ENCODE assay signal across 35 mouse cellular contexts in the genomic region with DNA sequence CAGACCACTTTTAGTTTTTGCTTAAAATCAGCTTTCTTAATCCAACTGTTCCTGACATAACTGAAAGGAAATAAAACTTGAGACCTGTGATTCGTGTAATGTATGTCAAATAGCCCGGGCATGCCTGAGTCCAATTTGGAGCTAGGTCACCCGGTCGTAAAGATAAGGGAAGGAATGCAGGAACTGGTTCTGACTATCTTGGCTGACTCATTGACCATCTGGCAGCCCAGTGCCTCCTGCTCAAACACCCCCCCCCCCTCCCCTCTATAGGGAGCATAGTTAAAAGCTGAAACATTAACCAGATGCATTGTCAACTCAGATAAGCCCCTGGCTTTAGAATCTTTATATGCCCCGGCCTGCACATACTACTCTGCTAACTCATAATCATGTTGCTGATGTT. TPM values are rescaled to one million over a fixed set of nuclear protein-coding genes. Genes with fewer than 3 reads are reported as not detected.
DNase-seq lines count a peak whose midpoint lies in the region; ATAC-seq and TF ChIP-seq lines count a peak whose summit lies in the region.
"Not testable (repeated sequence)": the region's sequence is repeated elsewhere in the genome, so short reads cannot be mapped to it uniquely, and the experiment has no call there.
"Had no signal": no experiment of that assay in that cellular context is flagged by ENCODE, and none has a peak within 500 bp of the region (broad histone marks: within the 10 kb centered on the region; RNA-seq: fewer than 3 reads in every experiment).

No protein-coding gene starts in this region.

- H3K27ac ChIP-seq in heart, embryonic 12.5 days (ENCODE audit: poor library complexity, severe bottlenecking); heart, postnatal 0 days (ENCODE audit: low read depth); intestine, embryonic 16.5 days (ENCODE audit: low read length); liver, embryonic 12.5 days; stomach, embryonic 14.5 days (ENCODE audit: low read length): not testable (repeated sequence)

- H3K9me3 ChIP-seq in heart, embryonic 12.5 days (replicated peaks); heart, postnatal 0 days (replicated peaks; ENCODE audit: control insufficient read depth, low read length); intestine, embryonic 16.5 days (ENCODE audit: control insufficient read depth, low read length); liver, embryonic 12.5 days (replicated peaks); stomach, embryonic 14.5 days (ENCODE audit: control insufficient read depth, low read depth, low read length): not testable (repeated sequence)

- H3K4me2 ChIP-seq in heart, embryonic 12.5 days; heart, postnatal 0 days (ENCODE audit: low read depth, low read length); intestine, embryonic 16.5 days (ENCODE audit: low read depth, low read length); liver, embryonic 12.5 days; stomach, embryonic 14.5 days (replicated peaks; ENCODE audit: low read depth, low read length): not testable (repeated sequence)

- DNase-seq in 416B (ENCODE audit: low read depth) = peak; percentile 82
- peak; percentile 81 for DNase-seq in heart, adult 11 months
- DNase-seq in heart, postnatal 0 days (ENCODE audit: low spot score) = peak; percentile 14
- DNase-seq in urinary bladder, postnatal 14 days (ENCODE audit: low spot score) = peak; percentile 43

- not testable (repeated sequence) for TF ChIP-seq CTCF in heart, postnatal 0 days (IDR thresholded peaks at IDR 0.05; ENCODE audit: low read depth)

- not testable (repeated sequence) for TF ChIP-seq EP300 in heart, postnatal 0 days (IDR thresholded peaks at IDR 0.05; ENCODE audit: low read depth)

- peak; percentile 88 for ATAC-seq in heart, embryonic 12.5 days (ENCODE audit: insufficient number of reproducible peaks, low FRiP score)
- peak; percentile 78 for ATAC-seq in heart, postnatal 0 days (ENCODE audit: insufficient read depth, low read depth)
- ATAC-seq in intestine, embryonic 16.5 days = peak; percentile 98
- peak; percentile 88 for ATAC-seq in liver, embryonic 12.5 days
- ATAC-seq in stomach, embryonic 14.5 days (ENCODE audit: insufficient number of reproducible peaks, insufficient read depth, low FRiP score, low read depth) = peak; percentile 46; the same call in 1 of the 2 replicates

- H3K36me3 ChIP-seq in heart, embryonic 12.5 days; heart, postnatal 0 days (replicated peaks; ENCODE audit: control insufficient read depth, insufficient read depth, low read length); intestine, embryonic 16.5 days (ENCODE audit: control insufficient read depth, insufficient read depth, low read length); liver, embryonic 12.5 days; stomach, embryonic 14.5 days (ENCODE audit: control insufficient read depth, insufficient read depth, low read length): not testable (repeated sequence)

- H3K27me3 ChIP-seq in heart, embryonic 12.5 days (replicated peaks); heart, postnatal 0 days (ENCODE audit: control insufficient read depth, insufficient read depth, low read length); intestine, embryonic 16.5 days (replicated peaks; ENCODE audit: control insufficient read depth, insufficient read depth, low read length); liver, embryonic 12.5 days (replicated peaks); stomach, embryonic 14.5 days (ENCODE audit: control insufficient read depth, insufficient read depth, low read length): not testable (repeated sequence)

- not testable (repeated sequence) for H3K4me1 ChIP-seq in heart, embryonic 12.5 days (replicated peaks); heart, postnatal 0 days (ENCODE audit: control insufficient read depth, insufficient read depth); intestine, embryonic 16.5 days (ENCODE audit: control insufficient read depth, insufficient read depth, low read length); liver, embryonic 12.5 days; stomach, embryonic 14.5 days (ENCODE audit: control insufficient read depth, insufficient read depth, low read length)

- H3K4me3 ChIP-seq in heart, embryonic 12.5 days; heart, postnatal 0 days (ENCODE audit: low read depth, low read length); intestine, embryonic 16.5 days (ENCODE audit: low read length); liver, embryonic 12.5 days; stomach, embryonic 14.5 days (ENCODE audit: low read depth, low read length): not testable (repeated sequence)

- WGBS in heart, embryonic 12.5 days = 3% methylated on average over 5 of the region's 5 CpGs
- WGBS in heart, postnatal 0 days = 5% methylated on average over 5 of the region's 5 CpGs
- WGBS in intestine, embryonic 16.5 days = 19% methylated on average over 5 of the region's 5 CpGs
- WGBS in liver, embryonic 12.5 days (ENCODE audit: insufficient replicate concordance) = 3% methylated on average over 5 of the region's 5 CpGs
- WGBS in stomach, embryonic 14.5 days = 22% methylated on average over 5 of the region's 5 CpGs

- H3K9ac ChIP-seq in heart, embryonic 12.5 days; heart, postnatal 0 days (replicated peaks; ENCODE audit: low read depth, low read length); intestine, embryonic 16.5 days (ENCODE audit: low read depth, low read length); liver, embryonic 12.5 days; stomach, embryonic 14.5 days (replicated peaks; ENCODE audit: low read depth, low read length): not testable (repeated sequence)

RNA-seq across cellular contexts. Expression of gene 5530400C23Rik, which starts 49.7 kb away (rescaled TPM):
- not detected in 2 replicates for polyA plus RNA-seq in heart, embryonic 12.5 days (2016; fragmentation: Nextera tagmentation; extraction: Ambion mirVana)
- not detected in 2 replicates for total RNA-seq in heart, postnatal 0 days (2014; rRNA removed; ENCODE audit: low replicate concordance)
- polyA plus RNA-seq in heart, postnatal 0 days (2015; fragmentation: Nextera tagmentation; extraction: Ambion mirVana) = not detected in 2 replicates
- not detected in 2 replicates for polyA plus RNA-seq in intestine, embryonic 16.5 days (2015; fragmentation: Nextera tagmentation; extraction: Ambion mirVana)
- not detected in 2 replicates for polyA plus RNA-seq in liver, embryonic 12.5 days (2016; fragmentation: Nextera tagmentation; extraction: Ambion mirVana)
- polyA plus RNA-seq in stomach, embryonic 14.5 days (2014; fragmentation: Nextera tagmentation; extraction: Ambion mirVana) = not detected in 2 replicates
- total RNA-seq: adrenal gland, adult 8-10 months; adrenal gland, postnatal 4 days; forebrain, postnatal 0 days; gastrocnemius, adult 8-10 months; gastrocnemius, postnatal 4 days; heart, postnatal 14 days; layer of hippocampus, adult 18-20 months; layer of hippocampus, postnatal 10 days; left cerebral cortex, adult 18-20 months; left cerebral cortex, postnatal 14 days; liver, adult 2 months; monocyte, adult 5-6 weeks had no signal
- polyA plus RNA-seq: CD4-positive, CD25-positive, alpha-beta regulatory T cell, adult 4 months; cerebellum, adult 2 months; cortical plate, adult 2 months; embryonic facial prominence, embryonic 10.5 days; embryonic facial prominence, embryonic 15.5 days; forebrain, embryonic 12.5 days; forebrain, postnatal 0 days; hindbrain, embryonic 11.5 days; hindbrain, embryonic 16.5 days; kidney, embryonic 14.5 days; limb, embryonic 11.5 days; liver, adult 2 months; lung, embryonic 14.5 days; midbrain, embryonic 14.5 days; neural tube, embryonic 15.5 days; small intestine, adult 2 months; thymus, adult 2 months had no signal

Comparison
In these comparisons a context has a peak if more than half of its experiments do, and no peak if none do; other contexts are left out.
1. DNase-seq: peak in every context shown above with its lines; median percentile 82 in 416B; 81 in heart, adult 11 months; 43 in urinary bladder, postnatal 14 days; 14 in heart, postnatal 0 days.
2. ATAC-seq: peak in every context shown above with its lines; median percentile 98 in intestine, embryonic 16.5 days; 88 in heart, embryonic 12.5 days; 88 in liver, embryonic 12.5 days; 78 in heart, postnatal 0 days; 46 in stomach, embryonic 14.5 days.